Mouse (Mus musculus) heart, postnatal 0 days (tissue): ENCODE results near the gene Zfand3. TPM values are rescaled to one million over a fixed set of nuclear protein-coding genes. Genes with fewer than 3 reads are reported as not detected.
A peak's percentile ranks its signal among the peaks of the same experiment; 100 is the strongest.

ENCODE experiments used
- ATAC-seq: fragments of 200-750 bp; cut with Nextera tagmentation; 2 replicates; pipeline ENCODE4 v1.8.0; 2017; ENCODE audit warnings: low read depth, moderate number of reproducible peaks, moderate library complexity; ENCODE audit not compliant: insufficient read depth
- DNase-seq: peaks from one replicate; pipeline ENCODE4 v3.0.0-alpha.2; 2016; ENCODE audit warnings: low spot score
- H3K27ac ChIP-seq: fragments of 300-500 bp; sonication (generic); 2 replicates; pipeline ENCODE4 v1.5.1; 2014; ENCODE audit warnings: low read depth, mild to moderate bottlenecking
- H3K27me3 ChIP-seq: fragments of 300-500 bp; sonication (generic); 2 replicates; pipeline ENCODE4 v1.6.1; 2014; ENCODE audit warnings: low read length, mixed read lengths; ENCODE audit not compliant: control insufficient read depth, insufficient read depth
- H3K36me3 ChIP-seq: fragments of 300-500 bp; sonication (generic); replicated peaks from 2 replicates; pipeline ENCODE4 v1.6.1; 2014; ENCODE audit warnings: low read length, mixed read lengths; ENCODE audit not compliant: control insufficient read depth, insufficient read depth
- H3K4me1 ChIP-seq: fragments of 300-500 bp; sonication (generic); 2 replicates; pipeline ENCODE4 v1.6.1; 2014; ENCODE audit warnings: antibody characterized with exemption; ENCODE audit not compliant: control insufficient read depth, insufficient read depth
- H3K4me2 ChIP-seq: fragments of 300-500 bp; sonication (generic); 2 replicates; pipeline ENCODE4 v1.6.1; 2014; ENCODE audit warnings: low read depth, mild to moderate bottlenecking, low read length, moderate library complexity
- H3K4me3 ChIP-seq: fragments of 300-500 bp; sonication (generic); 2 replicates; pipeline ENCODE4 v1.5.1; 2014; ENCODE audit warnings: low read depth, low read length
- H3K9ac ChIP-seq: fragments of 300-500 bp; sonication (generic); replicated peaks from 2 replicates; pipeline ENCODE4 v1.6.1; 2014; ENCODE audit warnings: low read depth, low read length, mixed read lengths
- H3K9me3 ChIP-seq: fragments of 300-500 bp; sonication (generic); replicated peaks from 2 replicates; pipeline ENCODE4 v1.6.1; 2016; ENCODE audit warnings: low read length; ENCODE audit not compliant: control insufficient read depth
- CTCF ChIP-seq: IDR thresholded peaks from 2 replicates; pipeline ENCODE4 v1.5.1; 2016; ENCODE audit warnings: antibody characterized with exemption, control low read depth, low read depth
- EP300 ChIP-seq: IDR thresholded peaks from 2 replicates; pipeline ENCODE4 v1.6.1; 2016; ENCODE audit warnings: antibody characterized with exemption, low read depth
- WGBS: fragments of 180-500 bp; shearing (Covaris S2); extraction: QIAGEN DNeasy Blood & Tissue Kit; methylation state at CpG from one replicate; pipeline ENCODE4 v1.1.7; 2014; 5-methylcytosine and 5-hydroxymethylcytosine counted together
- polyA plus RNA-seq: library from polyadenylated mRNA; unstranded; fragments of >200 nt; fragmentation: Nextera tagmentation; extraction: Ambion mirVana; gene quantifications from 2 replicates; pipeline ENCODE4 v1.2.1, GENCODE M21; 2015
- total RNA-seq: library from RNA; depleted of rRNA; stranded (reverse); fragments of >200 nt; gene quantifications from 2 replicates; pipeline ENCODE4 v1.2.3, GENCODE M21; 2014; ENCODE audit warnings: low replicate concordance

The Zfand3 gene
- total and polyA plus RNA-seq, 2 experiments from 2014 or later, result 49.0 to 131 TPM

DNA sequence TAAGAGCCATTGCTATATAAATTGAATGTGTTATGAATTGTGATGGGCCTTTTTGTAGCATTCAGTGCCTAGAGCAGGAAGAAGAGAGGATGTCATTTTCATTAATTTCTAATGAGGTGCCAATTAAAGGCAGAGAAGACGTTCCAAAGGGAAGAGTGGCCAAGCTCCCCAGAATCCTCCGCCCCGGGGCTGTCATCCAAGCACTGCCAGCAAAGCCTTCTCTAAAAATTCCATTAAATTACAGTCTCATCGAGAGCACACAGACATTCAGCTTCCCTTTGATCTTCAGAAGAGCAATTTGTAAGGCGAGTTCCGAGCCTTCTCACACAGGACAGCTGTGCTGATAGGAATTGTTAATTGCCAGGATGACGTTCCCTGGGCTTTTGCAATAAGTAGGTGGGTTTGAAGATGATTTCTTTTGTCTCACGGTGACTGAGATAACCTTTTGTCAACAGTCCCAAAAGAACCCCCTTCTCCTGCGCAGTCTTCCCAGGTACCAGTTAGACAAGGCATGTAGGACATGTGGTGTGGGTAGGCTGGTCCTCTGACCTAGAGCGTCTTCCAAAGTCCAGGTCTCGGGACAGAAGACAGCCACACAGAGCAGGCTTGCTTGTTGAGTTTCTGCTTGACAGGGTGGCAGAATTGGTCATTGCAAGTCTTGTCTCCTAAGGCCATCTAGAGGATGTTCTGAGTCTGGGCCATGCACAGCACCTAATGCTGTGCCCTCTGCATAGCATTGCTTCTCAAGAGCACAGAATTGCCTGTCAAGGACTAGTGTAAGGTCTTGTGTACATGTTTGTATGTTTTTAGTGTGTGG lies 190.3 kb downstream of the Zfand3 start:
- no peaks in the 10 kb centered on the region for H3K27me3 ChIP-seq
- no peak overlapping the region for H3K9ac ChIP-seq
- H3K4me1 ChIP-seq, result peaks cover 69% of the 10 kb centered on the region
- TF ChIP-seq CTCF, result peak; percentile 57
- no peak for TF ChIP-seq EP300
- no peak overlapping the region for H3K4me2 ChIP-seq
- no peak for DNase-seq
- no peak overlapping the region for H3K4me3 ChIP-seq
- H3K9me3 ChIP-seq, result no peaks in the 10 kb centered on the region
- peaks cover 7% of the 10 kb centered on the region; the same call in 1 of the 2 replicates for H3K36me3 ChIP-seq
- H3K27ac ChIP-seq, result peak overlapping the region; percentile 86
- ATAC-seq, result 0 out of 2 replicates have a peak, but pooled peaks have one; percentile 4
- WGBS, result 52% methylated on average over 11 of the region's 11 CpGs

DNA sequence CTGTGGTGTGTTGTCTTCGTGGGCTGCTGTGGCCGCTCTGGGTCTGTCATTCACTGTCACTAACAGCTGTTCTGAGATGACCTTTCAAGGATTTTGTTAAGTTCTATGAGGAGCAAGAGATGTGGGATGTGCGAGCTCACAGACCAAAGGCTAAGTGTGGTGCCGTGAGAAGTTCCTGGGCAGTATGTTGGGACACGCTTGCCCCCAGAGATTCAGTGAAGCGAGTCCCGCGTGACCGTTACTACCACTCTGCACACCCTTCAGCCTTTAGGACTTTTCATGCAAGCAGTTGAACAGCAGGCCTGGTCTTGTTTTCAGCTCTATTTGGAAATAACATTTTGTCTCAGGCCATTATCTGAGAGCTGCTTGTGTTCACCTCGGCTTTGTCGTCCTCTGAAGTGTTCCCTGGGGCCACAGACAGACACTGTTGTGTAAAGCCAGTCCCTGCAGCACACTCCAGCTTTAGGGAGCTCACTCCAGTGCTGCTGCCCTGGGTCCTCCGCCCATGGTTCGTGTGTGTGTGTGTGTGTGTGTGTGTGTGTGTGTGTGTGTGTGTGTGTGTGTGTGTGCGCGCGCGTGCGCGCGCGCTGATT lies 191.2 kb downstream of the Zfand3 start:
- no peak overlapping the region for H3K9ac ChIP-seq
- 40% methylated on average over 13 of the region's 21 CpGs for WGBS
- peak overlapping the region; percentile 86 for H3K27ac ChIP-seq
- peaks cover 74% of the 10 kb centered on the region for H3K4me1 ChIP-seq
- peak; percentile 11; the same call in 1 of the 2 replicates for ATAC-seq
- no peak overlapping the region for H3K4me3 ChIP-seq
- H3K9me3 ChIP-seq, result no peaks in the 10 kb centered on the region
- no peak overlapping the region for H3K4me2 ChIP-seq
- H3K27me3 ChIP-seq, result no peaks in the 10 kb centered on the region
- no peak for DNase-seq
- TF ChIP-seq CTCF (no peak), EP300 (no peak)
- peaks cover 7% of the 10 kb centered on the region; the same call in 1 of the 2 replicates for H3K36me3 ChIP-seq

GRCm38 (mm10) chr17:30196401-30197279 lies 192.1 kb downstream of the Zfand3 start:
- no peaks in the 10 kb centered on the region for H3K27me3 ChIP-seq
- ATAC-seq (peak; percentile 52), DNase-seq (peak; percentile 89)
- peak overlapping the region; percentile 22; the same call in 1 of the 2 replicates for H3K4me2 ChIP-seq
- H3K27ac ChIP-seq, result peak overlapping the region; percentile 86
- H3K4me3 ChIP-seq, result no peak overlapping the region
- no peaks in the 10 kb centered on the region for H3K9me3 ChIP-seq
- TF ChIP-seq CTCF, result no peak
- TF ChIP-seq EP300, result no peak
- peak overlapping the region; percentile 15; the same call in 1 of the 2 replicates for H3K9ac ChIP-seq
- WGBS, result 33% methylated on average over 17 of the region's 17 CpGs
- peaks cover 74% of the 10 kb centered on the region for H3K4me1 ChIP-seq
- peaks cover 7% of the 10 kb centered on the region; the same call in 1 of the 2 replicates for H3K36me3 ChIP-seq

DNA sequence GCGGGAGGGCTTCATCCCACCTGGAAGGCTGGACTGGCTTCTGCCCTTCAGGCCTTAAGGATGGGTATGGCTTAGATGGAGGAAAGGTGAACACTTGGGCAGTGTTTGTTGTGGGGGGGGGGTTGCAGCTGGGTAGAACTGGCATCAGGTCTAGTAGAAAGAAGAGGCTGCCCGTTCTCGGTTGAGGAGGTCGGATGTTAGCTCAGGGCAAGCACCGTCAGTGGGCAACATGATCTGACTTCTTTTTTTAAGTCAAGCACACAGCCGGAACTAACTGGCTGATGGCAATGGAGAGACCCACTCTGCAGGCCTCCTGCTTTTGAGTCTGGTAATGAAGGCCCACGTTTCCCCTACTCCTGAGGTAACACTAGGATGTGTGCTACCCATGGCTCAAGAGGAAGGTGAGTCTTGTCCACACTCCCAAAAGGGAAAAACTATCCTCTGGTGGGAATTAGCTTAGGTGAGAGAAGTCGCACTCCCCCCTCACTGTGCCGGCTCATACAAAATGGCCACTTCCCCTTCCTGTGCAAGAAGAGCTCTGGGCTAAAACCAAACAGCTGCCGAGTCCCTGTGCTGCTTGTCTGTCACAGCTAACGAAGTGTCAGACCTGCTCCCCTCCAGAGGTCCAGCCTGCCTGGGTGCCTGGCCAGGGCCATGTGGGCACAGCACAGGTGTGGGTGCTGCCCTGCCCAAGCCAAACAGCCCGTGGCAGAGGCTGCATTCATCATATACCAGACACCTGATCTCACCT lies 192.9 kb downstream of the Zfand3 start:
- Histone ChIP-seq H3K27ac (peak overlapping the region; percentile 74), H3K9me3 (no peaks in the 10 kb centered on the region), H3K9ac (peak overlapping the region; percentile 15; the same call in 1 of the 2 replicates), H3K27me3 (no peaks in the 10 kb centered on the region), H3K4me3 (no peak overlapping the region), H3K36me3 (peaks cover 7% of the 10 kb centered on the region; the same call in 1 of the 2 replicates), H3K4me1 (peaks cover 72% of the 10 kb centered on the region), H3K4me2 (peak overlapping the region; percentile 22; the same call in 1 of the 2 replicates)
- WGBS, result 42% methylated on average over 12 of the region's 12 CpGs
- ATAC-seq (no peak), DNase-seq (no peak)
- TF ChIP-seq CTCF (no peak), EP300 (no peak)
